Mouse (Mus musculus) CH12.LX (cell line): ENCODE data around the gene Fam184a. TPM values are rescaled to one million over a fixed set of nuclear protein-coding genes. Genes with fewer than 3 reads are reported as not detected.

Experiments used
- DNase-seq: peaks from one replicate; pipeline ENCODE4 v3.0.0-alpha.2; 2013; ENCODE audit errors: extremely low read depth
- H3K27ac ChIP-seq: 2 replicates; pipeline ENCODE4 v1.5.1; 2012; ENCODE audit warnings: low read depth, mild to moderate bottlenecking, control low read depth, moderate library complexity; ENCODE audit not compliant: insufficient read depth
- H3K27me3 ChIP-seq: replicated peaks from 2 replicates; pipeline ENCODE3; 2012; ENCODE audit warnings: inconsistent platforms
- H3K36me3 ChIP-seq, 2 experiments: replicated peaks in 1 of 2; 2 replicates each; pipeline versions ENCODE3 to v1.6.1; 2012; ENCODE audit warnings: inconsistent platforms in 1 of 2, low read length in 1 of 2, mild to moderate bottlenecking in 1 of 2, mixed read lengths in 1 of 2, moderate library complexity in 1 of 2; ENCODE audit not compliant: control insufficient read depth in 1 of 2, insufficient read depth in 1 of 2
- H3K4me1 ChIP-seq, 2 experiments: 2 replicates each; pipeline ENCODE4 v1.6.1; 2012; ENCODE audit warnings: inconsistent platforms in 1 of 2, moderate library complexity in 1 of 2; ENCODE audit not compliant: insufficient read depth in 2 of 2, control insufficient read depth in 1 of 2
- H3K4me2 ChIP-seq: 2 replicates; pipeline ENCODE4 v1.6.1; 2012; ENCODE audit warnings: low read depth, mild to moderate bottlenecking, control low read depth; ENCODE audit not compliant: poor library complexity, insufficient read depth, severe bottlenecking
- H3K4me3 ChIP-seq, 3 experiments: fragments of 150-350 bp in 1 of 3; sonication (generic) in 1 of 3; replicated peaks in 1 of 3; 2 replicates each; pipeline versions ENCODE3 to v1.5.1; 2011 to 2012; ENCODE audit warnings: low read depth in 2 of 3, low read length in 2 of 3, mild to moderate bottlenecking in 2 of 3, moderate library complexity in 2 of 3, control low read depth in 1 of 3, improper control_type of control experiment in 1 of 3, inconsistent platforms in 1 of 3, mixed read lengths in 1 of 3; ENCODE audit not compliant: poor library complexity in 1 of 3
- H3K79me2 ChIP-seq: replicated peaks from 2 replicates; pipeline ENCODE4 v1.6.1; 2012; ENCODE audit warnings: mild to moderate bottlenecking, moderate library complexity; ENCODE audit not compliant: control insufficient read depth, poor library complexity, insufficient read depth, severe bottlenecking; ENCODE audit errors: extremely low read depth
- H3K9ac ChIP-seq: 2 replicates; pipeline ENCODE4 v1.6.1; 2012; ENCODE audit warnings: low read depth, mild to moderate bottlenecking, control low read depth, moderate library complexity; ENCODE audit not compliant: insufficient read depth
- H3K9me3 ChIP-seq: replicated peaks from 2 replicates; pipeline ENCODE3; 2012; ENCODE audit warnings: low read length, inconsistent platforms, mixed read lengths
- BHLHE40 ChIP-seq: IDR thresholded peaks from 2 replicates; pipeline ENCODE4 v1.6.1; 2011; ENCODE audit warnings: mild to moderate bottlenecking, low read depth, low read length, improper control_type of control experiment
- CHD1 ChIP-seq: IDR thresholded peaks from 2 replicates; pipeline ENCODE4 v1.6.1; 2012; ENCODE audit warnings: low read depth, low read length, improper control_type of control experiment, inconsistent platforms
- CTCF ChIP-seq, 2 experiments: IDR thresholded peaks in 1 of 2; conservative IDR thresholded peaks in 1 of 2; 2 replicates each; pipeline ENCODE4 v1.5.1; 2011 to 2012; ENCODE audit warnings: low read depth in 2 of 2, low read length in 2 of 2, improper control_type of control experiment in 1 of 2, inconsistent platforms in 1 of 2, mild to moderate bottlenecking in 1 of 2, moderate library complexity in 1 of 2
- ELF1 ChIP-seq: IDR thresholded peaks from 2 replicates; pipeline ENCODE4 v1.6.1; 2014; ENCODE audit warnings: low read depth, mild to moderate bottlenecking, inconsistent platforms, low read length, improper control_type of control experiment
- GABPA ChIP-seq: IDR thresholded peaks from 2 replicates; pipeline ENCODE4 v1.6.1; 2012; ENCODE audit warnings: low read depth, low read length, improper control_type of control experiment, inconsistent platforms; ENCODE audit not compliant: insufficient replicate concordance
- HCFC1 ChIP-seq: IDR thresholded peaks from 2 replicates; pipeline ENCODE4 v1.6.1; 2012; ENCODE audit warnings: low read depth, mild to moderate bottlenecking, inconsistent platforms, low read length, improper control_type of control experiment
- IRF4 ChIP-seq: IDR thresholded peaks from 2 replicates; pipeline ENCODE4 v1.6.1; 2014; ENCODE audit warnings: low read depth, mild to moderate bottlenecking, inconsistent platforms, low read length, improper control_type of control experiment
- JUN ChIP-seq: IDR thresholded peaks from 2 replicates; pipeline ENCODE4 v1.6.1; 2011; ENCODE audit warnings: low read depth, mild to moderate bottlenecking, low read length, improper control_type of control experiment, moderate library complexity; ENCODE audit not compliant: insufficient read depth
- JUND ChIP-seq: conservative IDR thresholded peaks from 2 replicates; pipeline ENCODE4 v1.6.1; 2011; ENCODE audit warnings: low read depth, low read length, improper control_type of control experiment
- MAX ChIP-seq: IDR thresholded peaks from 2 replicates; pipeline ENCODE4 v1.6.1; 2011; ENCODE audit warnings: low read length, improper control_type of control experiment
- MAZ ChIP-seq: IDR thresholded peaks from 2 replicates; pipeline ENCODE4 v1.6.1; 2012; ENCODE audit warnings: low read depth, mild to moderate bottlenecking, inconsistent platforms, low read length, improper control_type of control experiment, moderate library complexity
- MXI1 ChIP-seq: IDR thresholded peaks from 2 replicates; pipeline ENCODE4 v1.6.1; 2011; ENCODE audit warnings: mild to moderate bottlenecking, low read depth, low read length, improper control_type of control experiment
- NRF1 ChIP-seq: IDR thresholded peaks from 2 replicates; pipeline ENCODE4 v1.6.1; 2014; ENCODE audit warnings: low read depth, mild to moderate bottlenecking, inconsistent platforms, low read length, improper control_type of control experiment, moderate library complexity
- POLR2A ChIP-seq: IDR thresholded peaks from 2 replicates; pipeline ENCODE4 v1.6.1; 2011; ENCODE audit warnings: low read depth, mild to moderate bottlenecking, improper control_type of control experiment, low read length
- POLR2AphosphoS2 ChIP-seq: IDR thresholded peaks from 2 replicates; pipeline ENCODE4 v1.6.1; 2011; ENCODE audit warnings: low read depth, low read length, improper control_type of control experiment
- SIN3A ChIP-seq: IDR thresholded peaks from 2 replicates; pipeline ENCODE4 v1.6.1; 2012; ENCODE audit warnings: low read length, improper control_type of control experiment, inconsistent platforms
- SMC3 ChIP-seq: IDR thresholded peaks from 2 replicates; pipeline ENCODE4 v1.6.1; 2011; ENCODE audit warnings: low read depth, low read length, improper control_type of control experiment
- TBP ChIP-seq: conservative IDR thresholded peaks from 2 replicates; pipeline ENCODE4 v1.6.1; 2011; ENCODE audit warnings: low read depth, low read length, improper control_type of control experiment
- TCF12 ChIP-seq: IDR thresholded peaks from 2 replicates; pipeline ENCODE4 v1.6.1; 2014; ENCODE audit warnings: low read depth, mild to moderate bottlenecking, inconsistent platforms, low read length, improper control_type of control experiment
- USF1 ChIP-seq: IDR thresholded peaks from 2 replicates; pipeline ENCODE4 v1.6.1; 2014; ENCODE audit warnings: low read depth, mild to moderate bottlenecking, inconsistent platforms, low read length, improper control_type of control experiment
- ZNF384 ChIP-seq: IDR thresholded peaks from 2 replicates; pipeline ENCODE4 v1.6.1; 2012; ENCODE audit warnings: low read depth, low read length, improper control_type of control experiment, inconsistent platforms
- dilution Hi-C: fragments of 300-500 bp; cut with MboI; formaldehyde crosslinking; loops from 2 replicates; pipeline ENCODE4 v1.14.3; 2020; ENCODE audit warnings: low sequenced_read_pairs; ENCODE audit not compliant: extremely low pct_unique_long_range_greater_than_20kb, extremely low pct_ligation_motif_present
- in situ Hi-C: fragments of 300-500 bp; cut with MboI; formaldehyde crosslinking; loops from 3 replicates; pipeline ENCODE4 v1.14.3; 2019; ENCODE audit warnings: low sequenced_read_pairs, low pct_ligation_motif_present, low pct_unique_long_range_greater_than_20kb, mixed read lengths
- polyA plus RNA-seq: library from polyadenylated mRNA; unstranded; fragments of >175 nt; gene quantifications from 2 replicates; pipeline ENCODE4 v1.2.1, GENCODE M21; 2012; ENCODE audit warnings: low read depth; ENCODE audit not compliant: insufficient read length
- total RNA-seq, 2 experiments: library from RNA; depleted of rRNA; stranded (reverse); fragments of 300-350 nt in 1 of 2; fragments of >200 nt in 1 of 2; gene quantifications; 2 replicates each; pipeline ENCODE4 v1.2.3; 2012 to 2014

The Fam184a gene
- total and polyA plus RNA-seq, 3 experiments: not detected

DNA sequence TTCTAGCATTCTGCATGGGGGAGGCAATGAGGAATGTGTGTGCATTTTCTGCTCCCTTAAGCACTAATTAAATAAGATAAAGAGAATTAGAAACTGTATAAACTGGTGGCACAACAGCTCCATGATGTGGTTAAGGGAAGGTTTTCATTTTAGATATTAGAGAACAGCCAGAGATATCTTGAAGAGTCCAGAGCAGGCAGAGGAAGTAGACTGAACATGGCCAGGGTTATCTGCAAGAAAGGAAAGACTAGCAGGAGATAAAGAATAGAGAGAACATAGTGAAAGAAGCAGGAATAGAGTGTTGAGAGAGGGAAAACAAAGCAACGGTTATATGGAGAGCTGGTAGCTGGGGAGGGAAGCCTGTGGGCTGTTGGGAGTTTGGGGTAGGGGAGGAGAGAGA is 1.8 kb upstream of the Fam184a start:
- DNase-seq: no peak
- H3K27ac ChIP-seq: no peak overlapping the region

DNA sequence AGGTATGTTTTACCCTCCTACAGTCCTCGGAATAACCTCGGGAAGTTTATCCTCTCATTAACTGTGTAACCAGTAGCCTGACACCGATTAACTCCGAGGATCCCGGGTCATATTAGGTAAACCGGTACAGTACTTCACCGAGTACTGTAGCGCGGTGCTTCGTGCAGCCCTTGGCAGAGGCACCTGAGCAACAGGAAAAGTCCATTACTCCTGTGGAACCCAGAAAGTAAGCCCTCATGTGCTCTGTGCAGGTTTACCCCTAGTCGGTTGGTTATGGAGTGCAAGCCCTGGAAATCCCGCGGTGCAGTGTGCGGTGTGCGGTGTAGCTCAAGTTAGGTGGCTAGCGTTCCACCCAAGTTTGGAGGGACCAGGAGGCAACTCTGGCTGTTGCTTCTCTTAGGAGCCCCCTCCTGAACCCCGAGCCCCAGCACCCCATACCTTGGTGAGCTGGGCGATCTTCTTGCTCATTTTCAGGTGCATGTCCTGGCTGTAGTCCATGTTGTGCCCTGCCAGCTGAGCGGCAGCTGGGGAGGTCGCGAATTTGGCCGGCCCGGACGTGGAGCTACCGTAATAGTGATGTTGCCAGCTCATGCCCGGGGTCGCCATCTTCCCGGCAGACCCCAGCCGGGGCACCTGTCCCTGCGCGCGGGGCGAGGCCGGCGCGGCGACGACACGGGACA is 508 bp downstream of the Fam184a start:
- dilution Hi-C loops: no loop called here
- H3K36me3 ChIP-seq: no peaks in the 10 kb centered on the region
- TF ChIP-seq POLR2AphosphoS2: no peak
- no peak for TF ChIP-seq MAX
- TF ChIP-seq BHLHE40: no peak
- no peak for TF ChIP-seq SMC3
- TF ChIP-seq CTCF (conservative IDR thresholded peaks at IDR 0.05 in 1 of 2, IDR thresholded peaks at IDR 0.05 in 1 of 2; ENCODE audit: low read depth in 2 of 2, low read length in 2 of 2): no peak
- TF ChIP-seq ZNF384: no peak
- no peak for TF ChIP-seq POLR2A
- TF ChIP-seq MAZ: no peak
- no peak for DNase-seq
- no peak overlapping the region for H3K27ac ChIP-seq
- no peaks in the 10 kb centered on the region for H3K79me2 ChIP-seq
- no peak overlapping the region for H3K9ac ChIP-seq
- no peaks in the 10 kb centered on the region for H3K4me1 ChIP-seq
- no peaks in the 10 kb centered on the region for H3K27me3 ChIP-seq
- peaks cover 8% of the 10 kb centered on the region for H3K9me3 ChIP-seq
- H3K4me3 ChIP-seq: no peak overlapping the region
- in situ Hi-C loops: no loop called here
- H3K4me2 ChIP-seq: no peak overlapping the region

More for the DNA sequence above, 1.8 kb upstream of the Fam184a start:
- Histone ChIP-seq H3K4me1 (no peaks in the 10 kb centered on the region), H3K4me2 (no peak overlapping the region)
- dilution Hi-C loops: no loop called here
- no peak for TF ChIP-seq IRF4
- no peak for TF ChIP-seq SIN3A
- TF ChIP-seq ELF1: no peak
- no peak for TF ChIP-seq USF1
- TF ChIP-seq GABPA: no peak
- TF ChIP-seq MAX: no peak
- no peak for TF ChIP-seq JUN
- TF ChIP-seq, all 38 proteins: peak for 0
- no peaks in the 10 kb centered on the region for H3K27me3 ChIP-seq
- H3K4me3 ChIP-seq: no peak overlapping the region
- H3K9ac ChIP-seq: no peak overlapping the region
- H3K79me2 ChIP-seq: no peaks in the 10 kb centered on the region
- in situ Hi-C loops: no loop called here
- no peaks in the 10 kb centered on the region for H3K36me3 ChIP-seq
- H3K9me3 ChIP-seq: peaks cover 8% of the 10 kb centered on the region

DNA sequence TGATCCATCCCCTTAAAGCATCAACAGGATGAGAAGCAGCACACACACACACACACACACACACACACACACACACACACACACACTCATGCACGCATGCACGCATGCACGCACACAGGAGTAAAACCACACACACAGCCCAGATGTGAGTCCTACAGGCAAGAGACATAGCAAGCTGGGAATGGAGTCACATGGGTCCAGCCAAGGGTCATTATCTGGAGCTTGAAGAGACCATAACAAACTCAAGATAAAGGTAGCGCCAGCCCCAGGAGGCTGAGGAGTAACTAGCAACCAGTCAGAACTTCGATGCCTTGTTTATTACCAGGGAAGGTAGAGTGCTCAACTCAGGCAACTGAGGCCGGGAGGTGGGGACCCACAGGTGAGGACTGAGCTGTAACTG is 4.9 kb downstream of the Fam184a start:
- Histone ChIP-seq H3K4me3 (no peak overlapping the region), H3K27me3 (no peaks in the 10 kb centered on the region), H3K27ac (no peak overlapping the region), H3K36me3 (no peaks in the 10 kb centered on the region), H3K9ac (no peak overlapping the region), H3K79me2 (no peaks in the 10 kb centered on the region), H3K4me2 (no peak overlapping the region), H3K4me1 (no peaks in the 10 kb centered on the region), H3K9me3 (peaks cover 3% of the 10 kb centered on the region)
- no peak for DNase-seq
- TF ChIP-seq BHLHE40 (no peak), MXI1 (no peak), JUND (no peak), POLR2AphosphoS2 (no peak), CHD1 (no peak), TCF12 (no peak), POLR2A (no peak), IRF4 (no peak), GABPA (no peak), TBP (no peak), NRF1 (no peak), HCFC1 (no peak), SIN3A (no peak)
- dilution Hi-C loops: no loop called here
- in situ Hi-C loops: no loop called here
